Mouse (Mus musculus) embryonic facial prominence, embryonic 12.5 days (tissue): Measurements from ENCODE around the gene Ccdc8. TPM values are rescaled to one million over a fixed set of nuclear protein-coding genes. Genes with fewer than 3 reads are reported as not detected.
"Not testable (repeated sequence)": the region's sequence is repeated elsewhere in the genome, so short reads cannot be mapped to it uniquely, and the experiment has no call there.

Experiments used
- ATAC-seq: fragments of 200-750 bp; cut with Nextera tagmentation; 2 replicates; pipeline ENCODE4 v1.8.0; 2017; ENCODE audit not compliant: insufficient number of reproducible peaks, insufficient read depth, low FRiP score, low TSS enrichment
- H3K27ac ChIP-seq: fragments of 300-500 bp; sonication (generic); 2 replicates; pipeline ENCODE4 v1.5.1; 2016; ENCODE audit warnings: mild to moderate bottlenecking
- H3K27me3 ChIP-seq: fragments of 300-500 bp; sonication (generic); 2 replicates; pipeline ENCODE4 v1.6.1; 2016; ENCODE audit warnings: mild to moderate bottlenecking, moderate library complexity
- H3K36me3 ChIP-seq: fragments of 300-500 bp; sonication (generic); 2 replicates; pipeline ENCODE4 v1.6.1; 2016; ENCODE audit warnings: mild to moderate bottlenecking
- H3K4me1 ChIP-seq: fragments of 300-500 bp; sonication (generic); 2 replicates; pipeline ENCODE4 v1.6.1; 2016
- H3K4me2 ChIP-seq: fragments of 300-500 bp; sonication (generic); replicated peaks from 2 replicates; pipeline ENCODE4 v1.6.1; 2016; ENCODE audit warnings: mild to moderate bottlenecking, moderate library complexity
- H3K4me3 ChIP-seq: fragments of 300-500 bp; sonication (generic); 2 replicates; pipeline ENCODE4 v1.5.1; 2016; ENCODE audit warnings: mild to moderate bottlenecking
- H3K9ac ChIP-seq: fragments of 300-500 bp; sonication (generic); 2 replicates; pipeline ENCODE4 v1.6.1; 2016; ENCODE audit warnings: mild to moderate bottlenecking, moderate library complexity
- H3K9me3 ChIP-seq: fragments of 300-500 bp; sonication (generic); 2 replicates; pipeline ENCODE4 v1.6.1; 2016; ENCODE audit warnings: mild to moderate bottlenecking, moderate library complexity
- WGBS: fragments of 180-500 bp; shearing (Covaris S2); methylation state at CpG from one replicate; pipeline ENCODE4 v1.1.7; 2016; 5-methylcytosine and 5-hydroxymethylcytosine counted together
- polyA plus RNA-seq: library from polyadenylated mRNA; unstranded; fragments of >200 nt; fragmentation: Nextera tagmentation; extraction: Ambion mirVana; gene quantifications from 2 replicates; pipeline ENCODE4 v1.2.1, GENCODE M21; 2016

Ccdc8 gene
- polyA plus RNA-seq, 1 experiment from 2014 or later: 21.6 TPM

DNA sequence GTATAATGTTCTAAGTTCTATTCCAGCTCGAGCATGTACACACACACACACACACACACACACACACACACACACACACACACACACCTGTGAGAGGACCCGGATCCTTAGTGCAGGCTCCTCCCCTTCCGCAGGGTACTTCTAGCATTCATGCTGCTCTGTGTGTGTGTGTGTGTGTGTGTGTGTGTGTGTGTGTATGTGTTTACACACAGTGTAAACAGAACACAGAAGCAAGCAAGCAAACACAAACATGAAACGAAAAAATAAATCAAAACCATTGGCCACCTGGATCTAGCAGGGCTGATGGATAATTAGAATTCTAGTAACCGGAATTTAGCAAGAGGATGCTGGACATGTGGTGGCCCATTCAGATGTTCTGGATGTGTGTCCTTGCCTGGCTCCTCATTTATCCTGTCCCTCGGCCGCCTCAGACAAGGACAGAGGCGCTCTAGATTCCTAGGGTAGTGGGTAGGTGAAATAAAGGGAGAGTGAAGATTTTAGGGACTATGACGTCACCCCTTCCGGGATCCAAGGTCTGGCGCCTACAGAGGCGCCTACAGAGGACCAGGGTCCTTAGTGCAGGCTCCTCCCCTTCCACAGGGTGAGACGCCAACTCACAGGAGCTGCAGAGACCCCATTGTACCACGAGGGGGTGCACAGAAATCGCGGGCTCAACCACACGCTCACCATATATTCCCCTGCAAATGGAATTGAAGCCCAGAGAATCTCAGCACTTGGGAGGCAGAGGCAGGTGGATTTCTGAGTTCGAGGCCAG is 41.5 kb upstream of the Ccdc8 start:
- Histone ChIP-seq H3K27me3 (peaks cover 38% of the 10 kb centered on the region), H3K4me3 (no peak overlapping the region), H3K9ac (no peak overlapping the region), H3K4me2 (no peak overlapping the region), H3K4me1 (peaks cover 34% of the 10 kb centered on the region), H3K27ac (no peak overlapping the region), H3K9me3 (no peaks in the 10 kb centered on the region), H3K36me3 (no peaks in the 10 kb centered on the region)
- no peak for ATAC-seq
- WGBS: 26% methylated on average over 18 of the region's 18 CpGs

GRCm38 (mm10) chr7:16953776-16954175 is 38.7 kb upstream of the Ccdc8 start:
- H3K27ac ChIP-seq, H3K4me2 ChIP-seq, H3K9ac ChIP-seq, H3K36me3 ChIP-seq, ATAC-seq, H3K9me3 ChIP-seq, H3K4me3 ChIP-seq, H3K4me1 ChIP-seq: not testable (repeated sequence)
- WGBS: 64% methylated on average over 2 of the region's 2 CpGs
- peaks cover 11% of the 10 kb centered on the region for H3K27me3 ChIP-seq

GRCm38 (mm10) chr7:16955712-16956111 is 36.8 kb upstream of the Ccdc8 start:
- Histone ChIP-seq H3K9me3 (no peaks in the 10 kb centered on the region), H3K36me3 (no peaks in the 10 kb centered on the region), H3K4me1 (peaks cover 6% of the 10 kb centered on the region), H3K27me3 (no peaks in the 10 kb centered on the region), H3K4me2 (no peak overlapping the region), H3K4me3 (no peak overlapping the region), H3K9ac (no peak overlapping the region), H3K27ac (no peak overlapping the region)
- WGBS: 82% methylated on average over 4 of the region's 4 CpGs
- no peak for ATAC-seq

DNA sequence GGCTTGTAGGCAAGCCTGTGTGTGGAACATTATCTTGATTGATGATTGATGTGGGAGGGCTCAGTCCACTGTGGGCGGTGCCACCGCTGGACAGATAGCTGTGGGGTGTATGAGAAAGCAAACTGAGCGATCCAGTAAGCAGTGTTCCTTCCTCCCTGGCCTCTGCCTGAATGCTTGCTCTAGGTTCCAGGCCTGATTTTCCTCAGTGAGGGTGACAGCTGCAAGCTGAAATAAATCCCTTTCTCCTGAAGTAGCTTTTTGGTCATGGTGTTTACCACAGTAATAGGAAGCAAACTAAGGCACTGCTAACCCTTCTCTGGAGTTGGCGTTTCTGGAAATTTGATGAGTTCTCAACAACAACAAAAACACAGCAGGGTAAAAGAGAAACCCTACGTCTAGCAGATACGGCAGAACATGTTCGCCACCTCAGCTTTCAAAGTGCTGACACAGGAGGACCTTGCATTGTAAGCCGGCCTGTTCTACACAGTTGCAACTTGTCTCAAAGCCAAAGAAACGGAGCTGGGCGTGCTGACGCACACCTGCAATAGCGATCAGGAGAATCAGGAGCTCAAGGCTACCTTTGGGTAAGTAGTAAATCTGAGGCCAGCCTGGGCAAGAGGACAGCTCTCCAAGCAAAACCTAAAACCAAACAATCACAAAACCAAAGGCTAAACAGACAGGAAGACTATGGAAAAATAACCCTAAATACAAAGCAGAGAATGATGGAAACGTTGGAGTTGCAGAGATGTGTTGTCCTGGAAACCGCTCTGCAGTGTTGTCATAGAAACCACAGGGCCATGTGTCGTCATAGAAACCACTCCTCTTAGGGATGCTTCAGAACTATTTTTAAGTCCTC is 35.9 kb upstream of the Ccdc8 start:
- H3K27ac ChIP-seq: no peak overlapping the region
- no peak for ATAC-seq
- WGBS: 71% methylated on average over 15 of the region's 15 CpGs
- no peak overlapping the region for H3K9ac ChIP-seq
- H3K4me2 ChIP-seq: no peak overlapping the region
- peaks cover 4% of the 10 kb centered on the region for H3K4me1 ChIP-seq
- no peaks in the 10 kb centered on the region for H3K27me3 ChIP-seq
- H3K9me3 ChIP-seq: no peaks in the 10 kb centered on the region
- no peak overlapping the region for H3K4me3 ChIP-seq
- no peaks in the 10 kb centered on the region for H3K36me3 ChIP-seq

- Histone ChIP-seq H3K4me3 (0 out of 2 replicates have a peak within 1 kb of the TSS, but pooled peaks have one; percentile 19), H3K27ac (no peak within 1 kb of the TSS)
Measured at GRCm38 (mm10) chr7:16959539-16960187, 32.8 kb upstream of the Ccdc8 start, which contains the start of gene Pnmal1. Gene Pnmal1 (plus strand): TSS chr7:16959679.

DNA sequence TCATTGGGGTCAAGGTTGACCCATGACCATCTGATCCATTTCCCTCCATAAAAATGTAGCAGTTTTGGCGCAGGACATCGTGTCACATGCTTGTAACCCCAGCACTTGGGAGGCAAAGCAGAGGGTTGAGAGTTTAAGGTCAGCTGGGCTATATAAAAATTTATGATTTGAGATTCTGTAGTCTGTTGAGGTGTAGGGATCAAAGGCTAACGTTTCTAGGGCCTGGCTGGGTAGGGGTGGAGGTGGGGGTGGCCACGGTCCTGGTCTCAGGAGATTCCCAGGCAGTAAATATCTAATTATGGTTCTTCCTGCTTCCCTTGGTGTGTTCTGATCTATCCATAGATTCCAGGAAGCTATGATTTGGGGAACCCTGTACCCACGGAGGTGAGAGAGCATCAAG is 30.8 kb upstream of the Ccdc8 start:
- Histone ChIP-seq H3K4me1 (peaks cover 4% of the 10 kb centered on the region), H3K36me3 (no peaks in the 10 kb centered on the region), H3K4me2 (no peak overlapping the region), H3K4me3 (no peak overlapping the region), H3K9ac (no peak overlapping the region), H3K27me3 (no peaks in the 10 kb centered on the region), H3K9me3 (no peaks in the 10 kb centered on the region), H3K27ac (no peak overlapping the region)
- 74% methylated on average over 5 of the region's 5 CpGs for WGBS
- no peak for ATAC-seq

More at GRCm38 (mm10) chr7:16959539-16960187, 32.8 kb upstream of the Ccdc8 start, which contains the start of gene Pnmal1:
- Histone ChIP-seq H3K9ac (no peak within 1 kb of the TSS), H3K36me3 (no peaks in the 10 kb centered on the region), H3K4me2 (peak within 1 kb of the TSS; percentile 43), H3K9me3 (no peaks in the 10 kb centered on the region), H3K27me3 (no peaks in the 10 kb centered on the region), H3K4me1 (peaks cover 4% of the 10 kb centered on the region)
- ATAC-seq: peak; percentile 80
- 21% methylated on average over 17 of the region's 17 CpGs for WGBS

DNA sequence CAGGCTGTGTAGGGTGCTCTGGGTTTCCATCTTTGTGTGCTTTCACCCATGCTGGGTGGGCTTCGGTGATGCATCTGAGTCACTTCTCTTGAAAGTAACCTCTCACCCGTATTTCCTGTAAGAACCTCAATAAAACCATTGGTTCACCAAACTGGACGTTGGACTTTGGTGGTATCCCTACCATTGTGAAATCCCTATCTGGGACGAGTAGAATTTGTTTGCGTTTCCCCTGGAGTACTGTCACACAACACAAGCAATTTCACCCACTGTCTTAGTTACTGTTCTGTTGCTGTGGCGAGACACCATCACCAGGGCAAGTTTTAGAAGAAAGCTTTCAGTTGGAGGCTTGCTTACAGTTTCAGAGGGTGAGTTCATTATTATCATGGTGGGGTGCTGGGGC is 24.1 kb upstream of the Ccdc8 start:
- no peaks in the 10 kb centered on the region for H3K36me3 ChIP-seq
- no peaks in the 10 kb centered on the region for H3K4me1 ChIP-seq
- no peaks in the 10 kb centered on the region for H3K9me3 ChIP-seq
- ATAC-seq: no peak
- no peak overlapping the region for H3K27ac ChIP-seq
- 85% methylated on average over 6 of the region's 6 CpGs for WGBS
- no peaks in the 10 kb centered on the region for H3K27me3 ChIP-seq
- no peak overlapping the region for H3K4me2 ChIP-seq
- no peak overlapping the region for H3K4me3 ChIP-seq
- H3K9ac ChIP-seq: no peak overlapping the region

DNA sequence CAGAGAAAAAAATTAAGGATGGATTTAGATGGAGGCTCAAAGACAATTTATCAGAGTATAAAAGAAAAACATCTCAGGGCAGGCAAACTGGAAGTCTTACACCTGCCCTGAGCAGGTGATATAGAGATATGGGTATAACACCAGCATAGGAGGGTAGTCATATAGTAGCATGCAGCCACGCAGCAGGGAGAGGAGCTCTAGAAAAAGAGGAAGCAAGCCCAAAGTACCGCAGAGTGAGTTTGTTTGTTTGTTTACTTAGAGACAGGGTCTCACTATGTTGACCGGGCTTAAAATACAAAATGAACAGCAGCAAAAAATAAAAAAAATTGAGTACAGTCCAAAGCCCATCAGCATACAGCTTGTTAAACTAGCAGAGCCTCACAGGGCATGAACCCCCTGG is 21.3 kb upstream of the Ccdc8 start:
- H3K9ac ChIP-seq: no peak overlapping the region
- H3K4me2 ChIP-seq: no peak overlapping the region
- H3K4me1 ChIP-seq: no peaks in the 10 kb centered on the region
- no peaks in the 10 kb centered on the region for H3K9me3 ChIP-seq
- H3K36me3 ChIP-seq: no peaks in the 10 kb centered on the region
- H3K4me3 ChIP-seq: no peak overlapping the region
- WGBS: 83% methylated on average over 3 of the region's 3 CpGs
- H3K27me3 ChIP-seq: no peaks in the 10 kb centered on the region
- ATAC-seq: no peak
- no peak overlapping the region for H3K27ac ChIP-seq

DNA sequence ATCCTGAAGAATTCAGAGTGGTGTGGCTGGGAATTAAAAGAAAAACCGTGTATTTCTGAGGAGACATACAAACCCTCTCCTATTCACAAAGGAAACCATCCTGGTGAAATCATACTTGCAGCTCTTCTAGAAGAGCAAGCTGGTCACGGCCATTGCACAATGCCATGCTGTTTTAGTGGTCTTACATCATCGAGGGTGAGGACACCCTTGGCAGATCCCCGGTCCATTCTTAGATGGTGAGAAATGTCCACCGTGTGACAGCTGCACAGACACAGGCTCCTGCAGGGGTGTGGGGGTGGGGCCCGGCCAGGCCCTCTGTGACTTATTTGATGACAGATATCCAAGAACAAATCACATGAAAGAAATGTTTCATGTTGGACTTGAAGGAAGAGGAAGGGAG is 18.5 kb upstream of the Ccdc8 start:
- 70% methylated on average over 6 of the region's 6 CpGs for WGBS
- H3K4me2 ChIP-seq: no peak overlapping the region
- H3K36me3 ChIP-seq: no peaks in the 10 kb centered on the region
- no peak overlapping the region for H3K4me3 ChIP-seq
- no peaks in the 10 kb centered on the region for H3K27me3 ChIP-seq
- no peak for ATAC-seq
- H3K27ac ChIP-seq: no peak overlapping the region
- H3K9ac ChIP-seq: no peak overlapping the region
- no peaks in the 10 kb centered on the region for H3K9me3 ChIP-seq
- H3K4me1 ChIP-seq: no peaks in the 10 kb centered on the region

DNA sequence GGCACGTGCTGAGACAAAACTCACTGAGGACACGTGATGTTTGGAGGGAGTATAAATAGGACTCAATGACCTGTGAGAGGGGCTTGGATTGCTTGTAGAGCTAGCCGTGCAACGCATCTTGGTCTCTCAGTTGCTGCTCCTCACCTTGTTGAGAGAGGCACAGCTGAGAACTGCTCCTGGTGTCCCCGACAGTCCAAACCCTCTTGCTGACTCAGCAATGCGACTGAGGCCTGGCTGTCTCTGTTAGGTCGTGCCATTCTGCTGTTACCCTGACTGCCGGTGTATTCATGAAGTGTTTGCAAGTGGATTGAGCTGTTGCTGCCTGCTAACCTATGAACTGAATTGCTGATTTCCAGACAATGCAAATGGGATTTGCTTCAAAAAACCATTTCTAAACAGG is 16.2 kb upstream of the Ccdc8 start:
- Histone ChIP-seq H3K9ac (no peak overlapping the region), H3K4me2 (no peak overlapping the region)
- WGBS: 64% methylated on average over 8 of the region's 8 CpGs

DNA sequence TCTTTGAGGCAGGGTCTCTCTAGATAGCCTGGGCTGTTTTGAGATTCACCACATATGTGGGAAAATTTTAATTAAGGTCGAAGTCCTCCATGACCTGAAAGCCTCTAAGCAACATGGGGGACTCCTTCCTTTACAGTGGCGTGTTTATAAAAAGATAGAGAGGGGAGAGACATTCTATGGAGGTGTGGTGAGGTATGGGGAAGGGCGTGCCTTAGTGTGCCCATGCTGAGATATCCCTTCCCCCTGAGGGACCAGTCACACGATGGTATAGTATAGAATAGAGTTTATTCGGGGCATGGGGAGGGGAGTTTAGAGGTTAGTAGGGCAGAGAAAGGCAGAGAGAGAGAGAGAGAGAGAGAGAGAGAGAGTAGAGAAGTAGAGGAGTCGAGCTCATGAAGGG is 14.3 kb upstream of the Ccdc8 start:
- H3K36me3 ChIP-seq: no peaks in the 10 kb centered on the region
- no peak overlapping the region for H3K4me3 ChIP-seq
- no peak overlapping the region for H3K4me2 ChIP-seq
- peaks cover 18% of the 10 kb centered on the region for H3K4me1 ChIP-seq
- 69% methylated on average over 6 of the region's 6 CpGs for WGBS
- H3K9ac ChIP-seq: no peak overlapping the region
- no peak overlapping the region for H3K27ac ChIP-seq
- no peaks in the 10 kb centered on the region for H3K27me3 ChIP-seq
- no peaks in the 10 kb centered on the region for H3K9me3 ChIP-seq
- no peak for ATAC-seq

More for the DNA sequence above, 16.2 kb upstream of the Ccdc8 start:
- Histone ChIP-seq H3K36me3 (no peaks in the 10 kb centered on the region), H3K4me1 (peaks cover 10% of the 10 kb centered on the region), H3K27ac (no peak overlapping the region), H3K9me3 (no peaks in the 10 kb centered on the region), H3K27me3 (no peaks in the 10 kb centered on the region), H3K4me3 (no peak overlapping the region)
- no peak for ATAC-seq
